Mouse (Mus musculus) kidney, postnatal 14 days (tissue): ENCODE data around the gene Ttk.

Experiments used
- DNase-seq: peaks from one replicate; pipeline ENCODE4 v3.0.0; 2022; ENCODE audit warnings: mixed read lengths

Gene Ttk

GRCm38 (mm10) chr9:83902086-83902485 is 67.6 kb downstream of the Ttk start:
- DNase-seq: no peak

- no peak for DNase-seq
Measured at GRCm38 (mm10) chr9:83905820-83906219, 71.3 kb downstream of the Ttk start.

GRCm38 (mm10) chr9:83907017-83907416 is 72.5 kb downstream of the Ttk start:
- DNase-seq: no peak

GRCm38 (mm10) chr9:83909836-83910235 is 75.3 kb downstream of the Ttk start:
- DNase-seq: no peak

GRCm38 (mm10) chr9:83910926-83911325 is 76.4 kb downstream of the Ttk start:
- DNase-seq: no peak
